Mouse (Mus musculus) lung, embryonic 16.5 days (tissue): Measurements from ENCODE around the gene Tas2r134. TPM values are rescaled to one million over a fixed set of nuclear protein-coding genes. Genes with fewer than 3 reads are reported as not detected.

Experiments used
- ATAC-seq: fragments of 200-750 bp; cut with Nextera tagmentation; 2 replicates; pipeline ENCODE4 v1.8.0; 2017; ENCODE audit warnings: low read depth, mild to moderate bottlenecking, moderate library complexity
- H3K27ac ChIP-seq: fragments of 300-500 bp; sonication (generic); 2 replicates; pipeline ENCODE4 v1.5.1; 2014; ENCODE audit warnings: mild to moderate bottlenecking, control low read depth, low read length
- H3K27me3 ChIP-seq: fragments of 300-500 bp; sonication (generic); 2 replicates; pipeline ENCODE4 v1.6.1; 2014; ENCODE audit warnings: low read depth, low read length, mixed read lengths; ENCODE audit not compliant: control insufficient read depth, insufficient read depth
- H3K36me3 ChIP-seq: fragments of 300-500 bp; sonication (generic); 2 replicates; pipeline ENCODE4 v1.6.1; 2014; ENCODE audit warnings: low read length; ENCODE audit not compliant: control insufficient read depth, insufficient read depth
- H3K4me1 ChIP-seq: fragments of 300-500 bp; sonication (generic); replicated peaks from 2 replicates; pipeline ENCODE4 v1.6.1; 2014; ENCODE audit warnings: low read length, mixed read lengths; ENCODE audit not compliant: control insufficient read depth, insufficient read depth
- H3K4me2 ChIP-seq: fragments of 300-500 bp; sonication (generic); 2 replicates; pipeline ENCODE4 v1.6.1; 2014; ENCODE audit warnings: low read depth, low read length, control low read depth
- H3K4me3 ChIP-seq: fragments of 300-500 bp; sonication (generic); 2 replicates; pipeline ENCODE4 v1.5.1; 2014; ENCODE audit warnings: mild to moderate bottlenecking, low read length, control low read depth
- H3K9ac ChIP-seq: fragments of 300-500 bp; sonication (generic); 2 replicates; pipeline ENCODE4 v1.6.1; 2014; ENCODE audit warnings: low read length, control low read depth
- H3K9me3 ChIP-seq: fragments of 300-500 bp; sonication (generic); 2 replicates; pipeline ENCODE4 v1.6.1; 2016; ENCODE audit warnings: low read length; ENCODE audit not compliant: control insufficient read depth
- WGBS: fragments of 180-500 bp; shearing (Covaris S2); extraction: QIAGEN DNeasy Blood & Tissue Kit; methylation state at CpG from one replicate; pipeline ENCODE4 v1.1.7; 2014; 5-methylcytosine and 5-hydroxymethylcytosine counted together
- polyA plus RNA-seq: library from polyadenylated mRNA; unstranded; fragments of >200 nt; fragmentation: Nextera tagmentation; extraction: Ambion mirVana; gene quantifications from 2 replicates; pipeline ENCODE4 v1.2.1, GENCODE M21; 2015

The Tas2r134 gene
- polyA plus RNA-seq: not detected in 2 replicates

DNA sequence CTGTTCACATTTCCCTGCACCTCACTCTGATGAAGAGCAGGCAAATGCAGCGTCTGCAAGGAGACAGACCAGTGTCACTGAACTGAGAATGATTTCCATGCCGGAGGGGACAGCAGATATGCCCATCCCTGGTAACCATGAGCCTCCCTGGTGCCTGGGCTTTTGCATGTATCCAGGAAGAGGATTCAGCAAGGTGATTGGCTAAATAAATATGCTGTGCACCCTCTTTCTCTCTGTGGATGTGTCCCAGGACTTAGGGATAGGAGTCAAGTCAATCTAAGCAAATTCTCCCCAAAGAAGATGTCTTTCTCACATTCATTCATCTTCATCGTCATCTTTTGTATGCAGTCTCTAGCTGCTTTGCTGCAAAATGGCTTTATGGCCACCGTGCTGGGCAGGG lies at the start of gene Tas2r134:
Gene Tas2r134 (plus strand): TSS at position 301 of the 400 bp plus-strand sequence.
- ATAC-seq: no peak
- Histone ChIP-seq H3K27ac (no peak within 1 kb of the TSS), H3K4me1 (no peaks in the 10 kb centered on the region), H3K4me3 (no peak within 1 kb of the TSS), H3K9ac (no peak within 1 kb of the TSS), H3K9me3 (no peaks in the 10 kb centered on the region), H3K36me3 (no peaks in the 10 kb centered on the region), H3K4me2 (no peak within 1 kb of the TSS), H3K27me3 (no peaks in the 10 kb centered on the region)
- WGBS: 84% methylated on average over 4 of the region's 4 CpGs

DNA sequence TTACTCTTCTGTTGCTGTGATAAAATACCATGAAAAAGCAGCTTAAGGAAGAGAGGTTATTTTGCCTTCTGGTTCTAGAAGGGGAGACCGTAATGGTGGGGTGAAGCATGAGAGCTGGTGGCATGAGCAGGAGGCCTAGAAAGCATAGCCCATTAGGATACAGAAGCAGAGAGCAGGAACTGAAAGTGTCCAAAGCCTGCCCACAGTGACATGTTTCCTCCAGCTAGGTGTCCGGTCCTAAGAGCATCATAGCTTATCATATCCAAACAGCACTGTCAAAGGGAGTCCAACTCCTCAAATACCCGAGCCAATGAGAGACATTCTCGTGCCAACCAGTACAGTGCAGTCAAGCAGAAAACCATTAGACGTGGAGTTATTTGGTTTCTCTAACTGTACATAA lies 47.5 kb upstream of the Tas2r134 start:
- WGBS: 73% methylated on average over 5 of the region's 5 CpGs
- no peak for ATAC-seq

DNA sequence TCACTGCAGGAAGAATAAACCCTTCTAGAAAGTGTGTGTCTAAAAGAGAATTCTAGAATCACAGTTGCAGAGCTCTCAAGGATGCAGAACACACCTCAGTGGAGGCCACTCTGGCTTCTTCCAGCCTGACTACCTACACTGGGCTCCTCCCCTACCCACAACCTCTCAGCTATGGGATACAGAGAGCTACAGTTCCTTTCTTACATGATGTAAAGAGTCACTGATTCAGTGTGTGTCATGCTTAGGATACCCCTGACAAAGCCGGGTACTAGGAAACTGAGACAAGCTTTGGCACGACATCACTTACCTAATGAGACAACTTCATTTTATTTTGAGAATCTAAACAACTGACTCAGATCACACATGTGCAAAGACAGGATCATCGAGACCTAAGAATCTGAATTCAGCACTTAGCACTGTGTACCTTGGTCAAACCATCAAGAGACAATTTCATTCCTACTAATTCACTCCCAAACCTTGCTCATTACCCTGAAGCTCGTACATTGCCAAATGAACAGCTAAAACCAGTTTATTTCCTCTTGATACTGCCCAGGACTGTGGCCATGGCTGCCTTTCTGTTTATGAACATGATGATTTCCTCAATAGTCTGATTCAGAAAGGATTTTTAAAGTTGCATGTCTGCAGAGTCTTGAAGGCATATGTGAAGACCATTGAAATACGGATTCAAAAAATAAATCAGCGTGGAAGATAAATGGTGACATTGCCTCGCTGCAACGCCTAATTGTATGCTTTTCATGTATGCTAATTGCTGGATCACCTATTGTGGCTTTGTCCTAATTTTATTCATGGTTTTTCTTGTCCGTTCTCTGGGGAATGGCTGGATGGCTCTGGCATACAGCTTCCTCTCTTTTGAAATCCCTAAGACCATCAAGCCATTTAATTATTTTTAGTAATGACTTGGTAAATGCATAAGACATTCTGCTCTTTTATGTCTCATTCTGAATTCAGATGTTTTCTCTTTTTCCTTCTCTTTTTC lies 43.0 kb upstream of the Tas2r134 start:
- Histone ChIP-seq H3K27ac (no peak overlapping the region), H3K27me3 (no peaks in the 10 kb centered on the region), H3K9ac (no peak overlapping the region), H3K9me3 (no peaks in the 10 kb centered on the region), H3K4me3 (no peak overlapping the region), H3K4me1 (no peaks in the 10 kb centered on the region), H3K36me3 (no peaks in the 10 kb centered on the region), H3K4me2 (no peak overlapping the region)
- ATAC-seq: no peak
- 83% methylated on average over 9 of the region's 9 CpGs for WGBS

More for the DNA sequence above, 47.5 kb upstream of the Tas2r134 start:
- no peak overlapping the region for H3K9ac ChIP-seq
- no peaks in the 10 kb centered on the region for H3K36me3 ChIP-seq
- no peak overlapping the region for H3K27ac ChIP-seq
- no peaks in the 10 kb centered on the region for H3K27me3 ChIP-seq
- H3K4me2 ChIP-seq: no peak overlapping the region
- no peak overlapping the region for H3K4me3 ChIP-seq
- no peaks in the 10 kb centered on the region for H3K9me3 ChIP-seq
- H3K4me1 ChIP-seq: no peaks in the 10 kb centered on the region

DNA sequence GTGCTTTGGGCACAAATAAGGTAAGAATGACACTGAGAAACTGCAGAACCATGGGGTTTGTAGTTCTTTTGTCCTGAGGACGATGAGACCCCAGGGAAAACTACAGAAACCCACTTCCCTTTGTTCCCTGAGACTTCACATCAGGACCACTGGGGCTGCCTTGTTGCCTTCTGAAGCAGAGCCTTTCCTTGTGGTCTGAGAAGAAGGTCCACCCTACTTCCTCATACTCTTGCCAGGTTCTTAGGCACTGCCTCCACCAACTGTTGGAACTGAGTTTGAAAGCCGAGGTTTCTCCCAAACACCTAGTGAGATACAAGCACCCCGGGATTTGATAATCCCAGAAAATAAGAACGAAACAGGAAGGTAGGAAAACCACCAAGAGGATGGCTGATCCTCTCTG lies 39.0 kb upstream of the Tas2r134 start:
- H3K27me3 ChIP-seq: no peaks in the 10 kb centered on the region
- 0 out of 2 replicates have a peak, but pooled peaks cover 5% of the 10 kb centered on the region for H3K4me1 ChIP-seq
- no peak overlapping the region for H3K27ac ChIP-seq
- no peaks in the 10 kb centered on the region for H3K9me3 ChIP-seq
- H3K9ac ChIP-seq: no peak overlapping the region
- H3K36me3 ChIP-seq: no peaks in the 10 kb centered on the region
- ATAC-seq: no peak
- 79% methylated on average over 4 of the region's 4 CpGs for WGBS
- no peak overlapping the region for H3K4me2 ChIP-seq
- H3K4me3 ChIP-seq: no peak overlapping the region

DNA sequence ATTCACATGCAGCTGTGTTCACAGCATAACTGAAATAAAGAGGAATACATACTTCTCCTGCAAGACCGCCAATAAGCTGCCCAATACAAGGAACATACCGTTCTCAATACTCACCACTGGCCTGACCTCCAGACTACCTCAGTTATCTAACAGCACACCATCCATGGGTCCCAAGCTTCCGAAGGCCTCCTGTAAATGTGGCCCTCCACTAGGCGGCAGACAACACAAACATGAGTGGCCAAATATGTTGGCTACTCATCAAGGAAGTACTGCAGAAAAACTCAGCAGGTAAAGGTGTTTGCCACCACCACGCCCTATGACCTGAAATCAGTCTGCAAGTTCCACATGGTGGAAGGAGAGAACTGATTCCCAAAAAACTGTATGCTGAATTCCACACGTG lies 38.4 kb upstream of the Tas2r134 start:
- H3K4me1 ChIP-seq: 0 out of 2 replicates have a peak, but pooled peaks cover 5% of the 10 kb centered on the region
- 66% methylated on average over 6 of the region's 6 CpGs for WGBS
- no peak for ATAC-seq

DNA sequence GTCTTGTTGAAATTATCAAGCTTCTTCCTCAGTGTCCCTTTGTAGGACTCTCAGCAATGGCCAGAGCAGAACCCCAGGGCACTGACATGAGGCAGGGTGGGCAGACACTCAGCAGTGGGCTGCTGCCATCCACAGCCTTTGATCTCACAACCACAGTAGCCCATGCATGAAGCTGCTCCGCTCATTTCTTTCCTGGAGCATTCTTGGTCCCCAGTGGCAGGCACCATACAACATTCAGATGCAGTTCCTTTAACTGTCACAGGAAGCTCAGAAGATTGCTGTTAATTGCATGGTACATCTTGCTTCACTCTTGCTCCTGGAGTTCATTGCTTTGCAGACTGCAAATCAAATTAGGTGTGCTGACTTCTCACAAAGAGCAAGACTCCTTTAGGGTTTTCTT lies 37.7 kb upstream of the Tas2r134 start:
- WGBS: 71% methylated on average over 1 of the region's 1 CpGs
- H3K4me3 ChIP-seq: no peak overlapping the region
- no peaks in the 10 kb centered on the region for H3K9me3 ChIP-seq
- no peak overlapping the region for H3K27ac ChIP-seq
- no peaks in the 10 kb centered on the region for H3K36me3 ChIP-seq
- no peak overlapping the region for H3K4me2 ChIP-seq
- no peak overlapping the region for H3K9ac ChIP-seq
- H3K27me3 ChIP-seq: no peaks in the 10 kb centered on the region
- no peak for ATAC-seq
- 0 out of 2 replicates have a peak, but pooled peaks cover 5% of the 10 kb centered on the region for H3K4me1 ChIP-seq

More for the DNA sequence above, 38.4 kb upstream of the Tas2r134 start:
- Histone ChIP-seq H3K9ac (no peak overlapping the region), H3K27ac (no peak overlapping the region), H3K36me3 (no peaks in the 10 kb centered on the region), H3K27me3 (no peaks in the 10 kb centered on the region), H3K9me3 (no peaks in the 10 kb centered on the region), H3K4me2 (no peak overlapping the region), H3K4me3 (no peak overlapping the region)

DNA sequence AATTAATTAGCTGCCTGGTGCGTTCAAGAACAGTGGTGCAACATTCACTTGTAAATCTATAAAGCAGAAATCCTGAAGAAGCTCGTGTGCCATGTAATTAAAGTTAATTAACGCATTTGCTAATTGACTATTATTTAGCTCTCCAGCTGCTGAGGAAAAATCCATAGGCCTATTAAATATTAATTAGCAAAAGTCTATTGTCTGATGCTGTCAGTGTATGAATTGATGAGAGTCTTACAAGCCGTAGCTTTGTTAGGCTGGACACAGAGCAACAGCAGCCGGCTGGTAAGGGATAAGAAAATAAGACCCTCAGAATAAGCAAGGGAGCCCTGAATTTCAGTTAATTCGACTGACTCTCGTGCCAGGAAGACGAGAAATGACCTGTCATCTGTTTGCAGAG lies 37.0 kb upstream of the Tas2r134 start:
- H3K27me3 ChIP-seq: no peaks in the 10 kb centered on the region
- H3K4me3 ChIP-seq: no peak overlapping the region
- no peak for ATAC-seq
- no peak overlapping the region for H3K27ac ChIP-seq
- H3K36me3 ChIP-seq: no peaks in the 10 kb centered on the region
- H3K9me3 ChIP-seq: no peaks in the 10 kb centered on the region
- 0 out of 2 replicates have a peak, but pooled peaks cover 5% of the 10 kb centered on the region for H3K4me1 ChIP-seq
- WGBS: 73% methylated on average over 8 of the region's 8 CpGs
- no peak overlapping the region for H3K4me2 ChIP-seq
- no peak overlapping the region for H3K9ac ChIP-seq

DNA sequence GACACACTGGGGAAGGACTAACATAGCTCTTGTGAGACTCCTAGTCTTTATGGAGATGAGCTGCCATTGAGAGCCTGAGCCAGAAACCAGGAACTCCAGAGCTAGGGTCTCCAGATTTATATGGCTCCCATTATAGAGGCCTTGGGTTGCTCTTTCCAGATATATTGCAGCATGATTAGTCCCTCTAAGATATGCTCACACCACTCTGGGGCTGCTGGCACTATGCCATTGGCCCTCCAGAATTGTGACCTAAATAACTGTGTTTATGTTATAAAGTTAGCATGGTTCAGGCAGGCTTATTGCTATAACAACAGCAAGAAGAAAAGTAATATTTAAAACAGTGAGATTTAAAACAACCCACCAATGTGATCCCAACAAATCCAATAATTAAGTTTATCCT lies 35.2 kb upstream of the Tas2r134 start:
- H3K4me1 ChIP-seq: 0 out of 2 replicates have a peak, but pooled peaks cover 5% of the 10 kb centered on the region
- H3K4me2 ChIP-seq: no peak overlapping the region
- no peak overlapping the region for H3K9ac ChIP-seq
- H3K27ac ChIP-seq: no peak overlapping the region
- no peak for ATAC-seq
- H3K36me3 ChIP-seq: no peaks in the 10 kb centered on the region
- H3K27me3 ChIP-seq: no peaks in the 10 kb centered on the region
- H3K4me3 ChIP-seq: no peak overlapping the region
- H3K9me3 ChIP-seq: no peaks in the 10 kb centered on the region

DNA sequence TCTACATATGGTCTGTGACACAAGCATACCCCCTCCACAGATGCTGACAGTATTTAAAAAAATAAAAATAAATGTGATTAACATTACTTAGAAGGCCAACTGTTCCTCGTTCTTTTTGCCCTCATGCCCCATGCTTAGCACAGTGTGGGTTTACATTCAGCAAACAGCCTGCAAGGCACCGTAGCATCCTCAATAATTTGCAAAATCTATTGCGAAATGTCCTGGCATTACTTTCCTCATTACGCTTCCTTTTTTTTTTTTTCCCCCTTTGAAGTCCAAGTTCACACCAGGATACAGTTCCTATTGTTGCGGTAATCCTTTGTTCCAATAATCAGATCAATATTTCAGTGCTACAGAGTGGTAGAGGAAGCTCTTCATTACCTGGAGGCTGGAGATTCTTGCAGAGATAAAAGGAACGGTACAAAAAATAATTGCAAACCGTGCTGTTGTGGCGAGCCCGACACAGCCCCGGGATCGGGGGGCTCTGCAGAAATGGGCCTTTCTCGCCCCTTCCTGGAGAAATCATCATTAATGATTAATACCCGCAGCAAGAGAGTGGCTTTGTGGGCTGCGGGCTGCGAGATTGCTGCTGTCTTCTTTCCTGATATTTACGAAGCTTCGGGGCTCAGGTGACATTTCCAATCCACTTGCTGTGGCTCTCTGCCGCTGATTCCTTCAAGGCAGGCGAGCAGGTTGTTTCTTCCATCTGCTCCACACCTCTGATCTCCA lies 27.7 kb upstream of the Tas2r134 start:
- Histone ChIP-seq H3K36me3 (no peaks in the 10 kb centered on the region), H3K9me3 (no peaks in the 10 kb centered on the region), H3K27me3 (no peaks in the 10 kb centered on the region), H3K4me2 (no peak overlapping the region), H3K4me1 (no peaks in the 10 kb centered on the region), H3K27ac (no peak overlapping the region), H3K4me3 (no peak overlapping the region), H3K9ac (no peak overlapping the region)
- 66% methylated on average over 19 of the region's 19 CpGs for WGBS
- no peak for ATAC-seq
